Mouse (Mus musculus) c-Kit-positive CD71-positive TER-119-positive erythroid progenitor cells, embryonic 14.5 days (primary cell): ENCODE measurements at regions not wholly inside any gene's neighbourhood (a gene's known extent, or its start where the extent isn't known, plus 50 kb on each side); places are given as distances from the start of the nearest gene placed in this dataset.

ENCODE experiments used
- DNase-seq: peaks from one replicate; pipeline ENCODE4 v3.0.0-alpha.2; 2013; ENCODE audit warnings: low spot score

- DNase-seq, result no peak
These were observed 94.5 kb upstream of the Gsc start for GRCm38 (mm10) chr12:104567622-104568021.

- DNase-seq, result no peak
These were observed 89.8 kb upstream of the Gsc start for GRCm38 (mm10) chr12:104562961-104563360.

- DNase-seq, result no peak
These were observed 87.9 kb upstream of the Gsc start for GRCm38 (mm10) chr12:104560934-104561565.

GRCm38 (mm10) chr12:104557761-104558160 lies 84.6 kb upstream of the Gsc start:
- no peak for DNase-seq

GRCm38 (mm10) chr12:104557307-104557706 lies 84.2 kb upstream of the Gsc start:
- no peak for DNase-seq

GRCm38 (mm10) chr12:104548586-104548985 lies 75.5 kb upstream of the Gsc start:
- no peak for DNase-seq

GRCm38 (mm10) chr12:104547561-104547960 lies 74.4 kb upstream of the Gsc start:
- DNase-seq, result no peak

- no peak for DNase-seq
These were observed 73.1 kb upstream of the Gsc start for GRCm38 (mm10) chr12:104545993-104546769.

GRCm38 (mm10) chr12:104539911-104540310 lies 66.8 kb upstream of the Gsc start:
- DNase-seq, result no peak

GRCm38 (mm10) chr12:104538436-104538835 lies 65.3 kb upstream of the Gsc start:
- no peak for DNase-seq

- DNase-seq, result no peak
These were observed 58.6 kb upstream of the Gsc start for GRCm38 (mm10) chr12:104531512-104532447.

GRCm38 (mm10) chr12:104530586-104530985 lies 57.5 kb upstream of the Gsc start:
- DNase-seq, result no peak
